Mouse (Mus musculus): ENCODE measurements around the gene Zcchc12. TPM values are rescaled to one million over a fixed set of nuclear protein-coding genes. Genes with fewer than 3 reads are reported as not detected.

The Zcchc12 gene
- total and polyA plus RNA-seq, 3 experiments = not detected

- Histone ChIP-seq H3K79me2 (ENCODE audit: control insufficient read depth, insufficient read depth, low read length, poor library complexity) (no peaks in the 10 kb centered on the region), H3K4me1 (ENCODE audit: control insufficient read depth in 1 of 2, insufficient read depth in 2 of 2, low read length in 2 of 2) (no peaks in the 10 kb centered on the region), H3K9me3 (replicated peaks; ENCODE audit: insufficient read depth, low read length) (no peaks in the 10 kb centered on the region), H3K27ac (ENCODE audit: control insufficient read depth, low read depth, low read length) (no peak overlapping the region), H3K4me3 (ENCODE audit: control insufficient read depth in 1 of 2, insufficient read depth in 1 of 2, low read depth in 2 of 2, low read length in 2 of 2) (no peak overlapping the region), H3K9ac (ENCODE audit: control insufficient read depth, low read depth, low read length, poor library complexity, severe bottlenecking) (no peak overlapping the region), H3K27me3 (ENCODE audit: control insufficient read depth in 1 of 2, insufficient read depth in 2 of 2, low read length in 2 of 2) (no peaks in the 10 kb centered on the region), H3K36me3 (ENCODE audit: control insufficient read depth in 1 of 2, insufficient read depth in 2 of 2, low read length in 2 of 2) (no peaks in the 10 kb centered on the region)
- DNase-seq (ENCODE audit: low read depth, low spot score) = peak; percentile 36
- TF ChIP-seq RAD21 (IDR thresholded peaks at IDR 0.05; ENCODE audit: low read depth, low read length) (peak; percentile 28), CTCF (IDR thresholded peaks at IDR 0.05 in 2 of 3, conservative IDR thresholded peaks at IDR 0.05 in 1 of 3; ENCODE audit: control insufficient read depth in 1 of 3, insufficient read depth in 1 of 3, low read depth in 2 of 3, low read length in 3 of 3, poor library complexity in 1 of 3, severe bottlenecking in 1 of 3) (peak; percentile 46 to 52 (median 49)), ZC3H11A (IDR thresholded peaks at IDR 0.05; ENCODE audit: low read depth, low read length) (0 out of 2 replicates have a peak, but pooled peaks have one; percentile 2), ZNF384 (IDR thresholded peaks at IDR 0.05; ENCODE audit: low read depth, low read length) (no peak), SMC3 (IDR thresholded peaks at IDR 0.05; ENCODE audit: low read depth, low read length) (peak; percentile 22; the same call in 1 of the 2 replicates)
These were observed 30.9 kb downstream of the Zcchc12 start for GRCm38 (mm10) chrX:36226577-36226976.

DNA sequence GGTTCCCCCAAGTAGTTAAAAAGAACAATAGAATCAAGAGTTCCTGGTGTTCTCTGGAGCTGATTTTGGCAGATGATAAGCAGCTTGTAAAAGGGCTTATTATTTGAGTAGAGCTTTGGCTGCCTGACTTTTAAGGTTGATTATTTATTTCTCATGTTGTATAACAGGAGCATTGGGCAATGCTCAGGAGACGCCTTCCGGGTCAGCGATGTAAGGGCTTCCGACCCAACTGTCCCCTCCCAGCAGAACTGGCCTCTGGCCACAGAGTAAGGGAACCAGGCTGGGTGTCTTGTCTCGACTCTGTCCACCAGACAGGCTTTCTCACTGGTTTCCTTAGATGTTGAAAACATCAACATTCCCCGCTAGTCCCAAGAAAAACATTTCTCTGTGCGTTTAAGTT lies 33.2 kb downstream of the Zcchc12 start:
- Histone ChIP-seq H3K27ac (ENCODE audit: control insufficient read depth, low read depth, low read length) (no peak overlapping the region), H3K4me1 (ENCODE audit: control insufficient read depth in 1 of 2, insufficient read depth in 2 of 2, low read length in 2 of 2) (no peaks in the 10 kb centered on the region)

GRCm38 (mm10) chrX:36229273-36229672 lies 33.6 kb downstream of the Zcchc12 start:
- Histone ChIP-seq H3K9me3 (replicated peaks; ENCODE audit: insufficient read depth, low read length) (no peaks in the 10 kb centered on the region), H3K4me1 (ENCODE audit: control insufficient read depth in 1 of 2, insufficient read depth in 2 of 2, low read length in 2 of 2) (no peaks in the 10 kb centered on the region), H3K9ac (ENCODE audit: control insufficient read depth, low read depth, low read length, poor library complexity, severe bottlenecking) (no peak overlapping the region), H3K36me3 (ENCODE audit: control insufficient read depth in 1 of 2, insufficient read depth in 2 of 2, low read length in 2 of 2) (no peaks in the 10 kb centered on the region), H3K27ac (ENCODE audit: control insufficient read depth, low read depth, low read length) (no peak overlapping the region), H3K4me3 (ENCODE audit: control insufficient read depth in 1 of 2, insufficient read depth in 1 of 2, low read depth in 2 of 2, low read length in 2 of 2) (no peak overlapping the region), H3K27me3 (ENCODE audit: control insufficient read depth in 1 of 2, insufficient read depth in 2 of 2, low read length in 2 of 2) (no peaks in the 10 kb centered on the region), H3K79me2 (ENCODE audit: control insufficient read depth, insufficient read depth, low read length, poor library complexity) (no peaks in the 10 kb centered on the region)
- no peak for DNase-seq (ENCODE audit: low read depth, low spot score)
- TF ChIP-seq MAFK (IDR thresholded peaks at IDR 0.05; ENCODE audit: borderline replicate concordance, low read depth, low read length) = no peak
- no peak for TF ChIP-seq MEF2A (IDR thresholded peaks at IDR 0.05; ENCODE audit: extremely low read depth, insufficient replicate concordance, low read depth, low read length, poor library complexity, severe bottlenecking)
- TF ChIP-seq UBTF (IDR thresholded peaks at IDR 0.05; ENCODE audit: borderline replicate concordance, insufficient read depth, low read depth, low read length) = no peak
- no peak for TF ChIP-seq POLR2A (IDR thresholded peaks at IDR 0.05; ENCODE audit: control insufficient read depth in 1 of 2, insufficient read depth in 1 of 2, low read depth in 1 of 2, low read length in 2 of 2, poor library complexity in 1 of 2)
- TF ChIP-seq HCFC1 (IDR thresholded peaks at IDR 0.05; ENCODE audit: low read depth, low read length) = no peak
- TF ChIP-seq BHLHE40 (IDR thresholded peaks at IDR 0.05; ENCODE audit: borderline replicate concordance, low read depth, low read length) = no peak
- no peak for TF ChIP-seq SIN3A (IDR thresholded peaks at IDR 0.05; ENCODE audit: low read length)
- TF ChIP-seq MAX (IDR thresholded peaks at IDR 0.05; ENCODE audit: low read length) = no peak
- TF ChIP-seq SMC3 (IDR thresholded peaks at IDR 0.05; ENCODE audit: low read depth, low read length) = no peak
- TF ChIP-seq ZNF384 (IDR thresholded peaks at IDR 0.05; ENCODE audit: low read depth, low read length) = no peak
- no peak for TF ChIP-seq NRF1 (IDR thresholded peaks at IDR 0.05; ENCODE audit: insufficient read depth, low read depth, low read length, poor library complexity, severe bottlenecking)
- no peak for TF ChIP-seq TAL1 (IDR thresholded peaks at IDR 0.05; ENCODE audit: low read length)
- no peak for TF ChIP-seq TCF12 (IDR thresholded peaks at IDR 0.05; ENCODE audit: low read depth, low read length)

More for the DNA sequence above, 33.2 kb downstream of the Zcchc12 start:
- no peak for DNase-seq (ENCODE audit: low read depth, low spot score)
- TF ChIP-seq ZMIZ1 (IDR thresholded peaks at IDR 0.05; ENCODE audit: low read depth, low read length) = no peak
- no peak for TF ChIP-seq NELFE (IDR thresholded peaks at IDR 0.05; ENCODE audit: low read depth, low read length)
- TF ChIP-seq ZKSCAN1 (IDR thresholded peaks at IDR 0.05; ENCODE audit: low read depth, low read length) = no peak
- TF ChIP-seq SIN3A (IDR thresholded peaks at IDR 0.05; ENCODE audit: low read length) = no peak
- no peak for TF ChIP-seq TCF12 (IDR thresholded peaks at IDR 0.05; ENCODE audit: low read depth, low read length)
- no peak for TF ChIP-seq USF2 (IDR thresholded peaks at IDR 0.05; ENCODE audit: borderline replicate concordance in 1 of 2, insufficient read depth in 1 of 2, low read depth in 1 of 2, low read length in 2 of 2)
- Histone ChIP-seq H3K4me3 (ENCODE audit: control insufficient read depth in 1 of 2, insufficient read depth in 1 of 2, low read depth in 2 of 2, low read length in 2 of 2) (no peak overlapping the region), H3K9me3 (replicated peaks; ENCODE audit: insufficient read depth, low read length) (no peaks in the 10 kb centered on the region), H3K36me3 (ENCODE audit: control insufficient read depth in 1 of 2, insufficient read depth in 2 of 2, low read length in 2 of 2) (no peaks in the 10 kb centered on the region), H3K79me2 (ENCODE audit: control insufficient read depth, insufficient read depth, low read length, poor library complexity) (no peaks in the 10 kb centered on the region), H3K27me3 (ENCODE audit: control insufficient read depth in 1 of 2, insufficient read depth in 2 of 2, low read length in 2 of 2) (no peaks in the 10 kb centered on the region), H3K9ac (ENCODE audit: control insufficient read depth, low read depth, low read length, poor library complexity, severe bottlenecking) (no peak overlapping the region)

Measured in MEL (cell line).